Mouse (Mus musculus) erythroblast, embryonic 14.5 days (primary cell): ENCODE data around the gene D630039A03Rik.

ENCODE experiments used
- GATA1 ChIP-seq: IDR thresholded peaks from 2 replicates; pipeline ENCODE4 v1.6.1; 2012; ENCODE audit warnings: low read length, inconsistent platforms, mixed read lengths
- TAL1 ChIP-seq: IDR thresholded peaks from 3 replicates; pipeline ENCODE4 v1.6.1; 2012; ENCODE audit warnings: low read length, inconsistent platforms, mixed read lengths

DNA sequence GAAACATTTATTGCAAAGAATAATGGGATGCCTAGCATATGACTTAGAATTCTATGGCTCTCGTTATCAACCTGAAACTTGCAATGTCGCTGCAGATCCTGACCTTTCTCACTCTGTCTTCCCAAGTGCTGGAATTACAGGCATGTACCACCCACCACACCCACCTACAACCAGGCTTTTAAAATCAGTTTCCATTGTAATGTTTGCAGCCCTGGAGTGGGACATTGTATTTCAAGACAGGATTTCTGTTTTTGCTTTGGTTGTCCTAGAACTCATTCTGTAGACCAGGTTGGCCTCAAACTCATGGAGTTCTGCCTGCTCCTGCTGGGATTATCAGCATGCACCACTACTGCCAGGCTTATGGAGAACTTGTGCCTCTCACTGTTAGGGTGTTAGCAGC lies 26.8 kb upstream of the D630039A03Rik start:
- no peak for TF ChIP-seq GATA1
- no peak for TF ChIP-seq TAL1
